Mouse (Mus musculus): ENCODE measurements around the gene Slc22a18.
A peak's percentile ranks its signal among the peaks of the same experiment; 100 is the strongest.

The Slc22a18 gene

DNA sequence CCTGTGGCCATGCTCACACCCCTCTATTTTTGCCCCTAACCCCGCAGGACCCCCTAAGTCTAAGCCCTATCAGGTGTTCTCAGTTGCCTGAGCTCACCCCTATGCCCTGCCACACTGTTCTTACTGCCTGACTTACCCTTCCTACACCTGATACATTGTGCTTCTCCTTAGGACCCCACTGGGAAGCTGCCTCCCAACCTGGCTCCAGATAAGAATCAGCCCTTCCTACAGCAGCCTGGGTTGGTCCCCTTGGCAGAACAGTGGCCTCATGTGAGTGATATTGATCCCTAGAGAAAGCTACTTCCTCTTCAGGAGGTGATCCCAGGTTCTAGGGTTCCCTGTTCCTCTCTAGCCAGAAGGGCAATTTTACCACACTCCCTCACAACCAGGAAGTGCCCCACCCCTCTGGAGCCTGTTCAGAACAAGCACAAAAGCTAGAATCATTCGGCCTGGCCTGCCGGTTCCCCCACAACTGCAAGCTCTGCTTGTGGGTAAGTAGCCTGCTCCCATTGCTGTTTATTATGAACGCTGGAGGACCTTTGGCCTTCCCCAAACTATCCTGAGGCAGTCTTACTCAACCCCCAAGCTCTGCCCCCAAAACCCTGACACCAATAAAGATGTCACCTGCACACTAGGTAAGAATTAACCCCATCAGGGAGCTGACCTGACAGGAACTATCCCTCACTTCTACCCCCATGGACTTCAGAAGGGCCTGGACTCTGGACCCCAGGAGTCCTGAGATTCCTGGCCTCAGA, at the start of gene Slc22a18:
TSS of gene Slc22a18 (plus strand) at position 390 of the 755 bp plus-strand sequence.
- DNase-seq (ENCODE audit: low spot score in 2 of 2), result peak; percentile 50 to 60

DNA sequence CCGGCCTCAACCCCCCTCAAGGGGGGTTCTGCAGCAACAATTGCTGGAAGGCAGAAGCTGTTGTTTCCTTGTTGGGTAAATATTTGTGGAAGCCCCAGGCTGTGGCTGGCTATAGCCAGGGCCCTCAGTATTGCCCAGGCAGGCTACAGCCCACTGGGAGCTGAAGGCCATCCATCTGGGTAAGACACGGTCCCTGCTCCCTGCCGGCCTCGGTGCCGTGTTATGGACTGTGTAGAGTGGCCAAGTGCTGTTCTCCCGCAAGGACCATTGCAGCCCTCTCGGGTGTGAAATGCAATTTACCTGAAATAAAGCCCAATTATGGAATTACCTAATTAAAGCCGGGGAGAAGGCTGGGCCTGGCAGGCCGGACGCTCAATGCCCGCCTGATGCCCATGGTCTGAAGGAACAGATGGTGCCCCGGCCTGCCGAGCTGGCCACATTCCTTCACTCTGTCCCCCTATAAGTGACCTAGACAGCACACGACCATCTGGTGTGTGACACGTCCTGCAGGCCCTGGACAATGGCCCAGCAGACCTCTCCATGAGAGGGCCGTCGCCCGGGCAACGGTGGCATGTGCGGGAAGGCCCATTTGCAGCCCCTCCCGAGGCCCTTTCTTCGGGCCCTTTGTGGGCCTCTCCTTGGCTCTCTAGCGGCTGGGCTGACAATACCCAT, 45.3 kb upstream of the Slc22a18 start:
- DNase-seq (ENCODE audit: low spot score in 2 of 2), result no peak

DNA sequence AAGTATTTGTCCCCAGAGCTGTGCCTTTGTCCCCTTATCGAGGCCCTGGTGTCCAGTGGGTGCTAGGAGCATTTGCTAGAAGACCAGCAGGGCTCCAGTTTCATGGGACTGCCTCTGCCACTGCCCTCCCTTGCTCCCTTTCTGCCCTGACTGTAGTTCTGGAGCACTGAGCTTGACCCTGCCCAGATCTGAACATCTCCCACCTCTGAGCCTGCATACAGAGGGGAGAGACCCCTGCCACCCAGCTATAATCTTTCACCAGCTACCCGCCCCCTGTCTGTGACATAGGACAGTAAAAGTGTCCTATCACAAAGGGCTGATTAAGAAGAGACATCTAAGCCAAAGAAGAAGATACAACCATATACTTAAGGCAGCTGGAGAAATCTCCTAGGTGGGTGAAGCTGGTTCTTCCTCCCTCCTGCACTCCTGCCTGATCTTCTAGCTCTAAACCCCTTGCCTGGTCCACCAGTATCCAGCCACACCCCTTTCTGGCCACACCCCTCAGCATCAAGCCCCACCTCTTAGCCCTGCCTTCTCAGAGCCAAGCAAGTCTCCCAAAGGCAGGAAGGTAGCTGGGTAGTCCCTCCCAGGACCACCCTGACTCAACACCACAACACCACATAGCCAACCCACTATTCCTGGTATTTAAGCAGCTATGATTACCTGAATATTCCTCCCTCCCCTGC, 44.6 kb upstream of the Slc22a18 start:
- DNase-seq (ENCODE audit: low spot score in 2 of 2), result no peak

DNA sequence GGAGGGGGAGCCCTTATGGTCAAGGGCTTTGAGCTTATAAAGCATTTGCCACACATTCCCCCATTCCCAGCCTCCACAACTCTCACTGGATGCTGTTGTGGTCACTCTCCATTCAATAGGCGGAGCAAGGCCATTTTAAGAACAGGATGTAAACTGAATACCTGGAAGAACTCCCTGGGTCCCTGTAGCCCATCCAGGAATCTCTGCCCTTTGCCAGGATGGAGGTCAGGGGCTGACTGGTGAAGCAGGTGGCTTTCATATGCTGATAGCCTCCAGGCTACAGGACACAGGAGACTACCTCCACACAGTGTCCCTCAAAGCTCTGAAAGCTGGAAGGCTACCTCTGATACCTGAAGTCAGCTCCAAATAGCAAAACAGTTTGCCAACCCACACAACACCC, 40.9 kb upstream of the Slc22a18 start:
- peak; percentile 39 to 44 for DNase-seq (ENCODE audit: low spot score in 2 of 2)

DNA sequence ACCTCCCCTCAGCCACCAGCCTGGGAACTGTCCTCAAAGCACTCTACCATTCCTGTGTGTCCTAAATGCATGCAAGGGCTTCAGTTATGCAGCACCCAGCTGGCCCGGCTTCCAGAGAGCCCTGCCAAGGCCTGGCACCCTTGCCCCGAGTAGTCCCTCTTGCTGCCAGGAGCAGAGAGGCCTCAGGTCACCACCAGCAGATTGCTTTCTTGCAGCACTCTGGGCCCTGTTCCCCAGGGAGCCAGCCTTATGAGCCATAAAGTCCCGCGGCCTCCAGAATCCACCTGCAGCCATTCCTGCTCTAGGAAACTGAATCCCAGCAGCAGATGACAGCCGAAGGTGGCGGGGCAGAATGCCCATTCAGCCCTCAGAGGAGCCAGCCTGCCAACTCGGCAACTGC, 40.2 kb upstream of the Slc22a18 start:
- peak; percentile 70 to 72 for DNase-seq (ENCODE audit: low spot score in 2 of 2)

DNA sequence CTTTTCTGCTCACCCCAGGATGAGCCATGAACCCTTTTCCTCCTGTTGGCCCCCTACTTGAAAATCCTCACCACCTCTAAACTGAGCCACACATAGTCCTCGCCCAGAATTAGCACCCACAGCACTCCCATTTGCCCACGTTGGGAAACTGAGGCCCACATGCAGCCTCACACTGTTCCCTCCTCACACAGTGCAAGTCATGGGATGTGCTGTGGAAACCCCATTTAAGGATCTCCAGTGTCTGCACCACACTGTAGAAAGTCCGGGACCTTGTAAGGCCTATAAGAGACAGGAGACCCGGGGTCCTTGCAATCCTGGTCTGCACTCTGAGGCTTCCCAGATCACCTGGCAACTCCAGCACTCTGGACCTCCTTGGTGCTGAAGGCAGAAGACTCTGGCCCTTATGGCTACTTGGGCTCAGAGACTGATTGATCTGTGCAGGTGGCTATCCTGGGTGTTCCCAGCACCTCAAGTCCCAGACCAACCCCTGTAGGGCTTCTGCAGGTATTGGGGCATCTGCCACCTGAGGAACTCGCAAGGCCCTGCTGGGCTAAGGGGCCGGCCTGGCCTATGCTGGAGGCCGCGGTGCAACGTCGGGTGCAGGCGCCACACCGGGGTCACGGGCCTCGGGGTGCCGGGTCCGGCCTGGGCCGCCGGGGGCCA, 36.2 kb upstream of the Slc22a18 start:
- DNase-seq (ENCODE audit: low spot score in 2 of 2), result no peak

DNA sequence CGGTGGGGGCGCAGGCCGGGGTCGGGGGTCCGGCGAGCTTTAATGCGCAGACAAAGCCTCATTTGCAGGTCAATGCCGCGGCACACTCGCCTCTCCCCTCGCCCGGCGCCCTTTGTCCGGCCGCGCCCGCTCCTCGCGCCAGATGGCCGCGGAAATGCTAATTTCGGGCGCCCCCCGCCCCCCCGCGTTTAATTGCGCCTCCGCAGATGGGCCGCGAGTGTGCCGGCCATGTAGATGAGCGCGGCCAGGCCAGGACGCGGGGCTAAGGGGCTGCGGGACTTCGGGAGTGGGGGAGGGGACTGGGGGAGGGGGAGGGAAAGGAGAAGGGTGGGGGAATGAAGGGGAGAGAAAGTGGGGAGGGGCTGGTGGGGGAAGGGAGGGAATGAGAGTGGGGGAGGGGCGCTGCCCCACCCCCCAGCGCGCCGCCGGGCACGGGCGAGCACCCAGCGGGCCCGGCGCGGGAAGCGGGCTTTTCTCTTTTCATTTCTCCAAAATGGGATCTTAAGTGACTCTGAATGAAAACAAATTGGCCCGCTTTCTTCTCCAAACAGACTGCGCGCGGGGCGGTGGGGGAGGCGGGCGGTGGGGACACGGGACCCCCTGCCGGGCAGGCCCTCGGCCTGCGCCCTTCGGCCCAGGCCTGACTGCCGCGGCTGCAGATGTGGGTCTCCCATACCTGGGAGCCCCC, 35.5 kb upstream of the Slc22a18 start:
- no peak for DNase-seq (ENCODE audit: low spot score in 2 of 2)

DNA sequence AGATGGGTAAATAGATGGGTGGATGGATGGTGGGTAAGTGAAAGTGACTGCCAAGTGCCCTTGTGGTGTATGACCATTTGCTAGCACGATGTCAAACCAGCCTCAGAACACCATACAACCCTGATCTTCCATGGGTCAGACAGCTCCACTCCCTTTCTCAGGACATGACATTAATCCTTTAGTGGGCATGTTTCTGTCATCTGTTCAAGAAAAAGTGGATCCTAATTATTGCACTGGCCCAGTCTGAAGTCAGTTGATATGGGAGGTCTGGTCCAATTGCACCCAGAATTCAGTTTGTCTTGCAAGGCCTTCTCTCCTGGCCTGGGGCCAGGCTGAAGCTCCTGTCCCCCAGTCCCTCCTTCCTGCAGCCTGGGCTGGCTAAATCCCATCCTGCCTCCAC, 34.6 kb upstream of the Slc22a18 start:
- no peak for DNase-seq (ENCODE audit: low spot score in 2 of 2)

DNA sequence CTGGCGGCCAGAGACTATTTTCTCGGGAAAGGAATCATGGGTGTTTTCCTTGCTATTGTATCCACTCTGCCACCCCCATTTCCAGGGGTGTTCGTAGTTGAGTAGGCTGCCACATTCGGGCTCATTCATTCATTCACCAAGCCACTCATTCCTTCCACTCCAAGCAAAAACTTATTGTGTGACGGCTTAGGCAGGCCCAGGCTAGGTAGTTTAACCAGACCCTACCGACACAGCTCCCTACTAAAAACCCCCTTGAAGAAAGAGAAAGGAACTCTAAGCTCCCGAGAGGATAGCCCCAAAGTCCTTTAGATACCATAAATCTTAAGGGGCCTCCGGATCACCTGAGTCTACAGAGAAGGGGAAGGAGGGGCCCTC, 29.0 kb upstream of the Slc22a18 start:
- DNase-seq (ENCODE audit: low spot score in 2 of 2), result no peak

DNA sequence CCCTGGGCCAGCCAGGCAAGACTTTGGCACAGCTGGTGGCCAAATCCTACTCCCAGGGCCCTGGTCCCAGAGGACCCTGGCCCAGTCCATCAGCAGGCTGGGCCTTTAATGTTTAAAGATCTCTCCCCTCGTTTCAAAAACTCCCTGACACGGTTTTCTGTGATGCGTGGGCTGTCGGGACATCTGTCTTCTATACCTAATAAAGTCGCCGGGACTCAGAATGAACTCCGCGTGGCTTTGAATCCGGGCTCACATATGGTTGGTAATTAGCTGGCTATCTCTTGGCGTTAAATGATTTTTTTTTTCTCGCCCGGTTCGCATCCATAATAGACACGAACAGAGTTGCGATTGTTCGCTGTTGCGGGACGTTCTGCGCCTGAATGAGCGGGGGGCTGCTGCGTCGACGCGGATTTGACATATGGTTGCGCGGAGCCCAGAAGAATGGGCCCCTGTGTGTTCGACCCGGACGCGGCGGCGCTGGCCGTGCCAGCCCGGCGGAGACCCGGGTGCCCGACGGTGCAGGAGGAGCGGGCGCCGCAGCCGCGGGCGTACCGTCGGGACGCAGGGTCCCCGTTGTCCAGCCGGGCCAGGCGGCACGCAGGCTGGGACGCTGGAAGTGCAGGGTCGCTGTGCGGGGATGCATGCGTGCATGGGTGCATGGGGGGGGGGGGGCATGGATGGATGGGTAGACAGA, 28.4 kb upstream of the Slc22a18 start:
- no peak for DNase-seq (ENCODE audit: low spot score in 2 of 2)

DNA sequence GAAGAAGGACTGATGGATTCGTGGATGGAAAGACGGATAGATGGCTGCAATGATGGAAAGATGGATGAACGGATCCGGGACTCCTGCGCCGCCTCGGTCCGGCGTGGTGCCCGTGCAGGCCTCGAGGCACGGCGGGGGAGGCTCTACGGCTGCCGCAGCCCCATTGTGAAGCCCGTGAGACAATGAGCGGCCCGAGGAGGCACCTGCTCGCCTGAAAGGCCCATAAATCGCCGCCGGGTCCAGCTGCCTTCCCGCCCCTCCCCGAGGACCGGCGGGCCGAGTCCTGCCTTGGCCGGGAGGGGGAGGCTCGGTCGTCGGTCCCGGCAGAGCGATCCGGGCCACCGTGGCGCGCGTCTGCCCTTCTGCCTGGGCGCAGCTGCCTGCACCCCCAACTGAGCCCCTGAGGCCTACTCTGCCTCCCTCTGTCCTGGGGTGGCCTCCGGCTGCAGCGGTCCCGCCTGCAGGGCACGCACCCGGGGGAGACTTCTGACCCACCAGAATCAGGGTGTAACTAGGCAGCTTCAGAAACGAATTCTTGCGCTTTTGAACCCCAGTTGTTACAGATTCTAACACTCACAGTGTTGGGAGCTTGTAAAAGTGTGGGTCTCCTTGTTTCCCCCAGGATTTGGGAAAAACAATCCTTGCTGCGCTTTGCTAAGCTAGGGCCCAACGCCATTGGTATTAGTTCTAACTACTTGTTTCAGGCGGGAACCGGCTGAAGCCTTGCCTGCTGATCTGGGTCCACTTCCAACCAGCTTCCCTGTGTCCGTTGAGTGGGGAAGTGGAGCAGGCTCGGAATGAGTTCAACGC, 27.7 kb upstream of the Slc22a18 start:
- DNase-seq (ENCODE audit: low spot score in 2 of 2), result no peak

DNA sequence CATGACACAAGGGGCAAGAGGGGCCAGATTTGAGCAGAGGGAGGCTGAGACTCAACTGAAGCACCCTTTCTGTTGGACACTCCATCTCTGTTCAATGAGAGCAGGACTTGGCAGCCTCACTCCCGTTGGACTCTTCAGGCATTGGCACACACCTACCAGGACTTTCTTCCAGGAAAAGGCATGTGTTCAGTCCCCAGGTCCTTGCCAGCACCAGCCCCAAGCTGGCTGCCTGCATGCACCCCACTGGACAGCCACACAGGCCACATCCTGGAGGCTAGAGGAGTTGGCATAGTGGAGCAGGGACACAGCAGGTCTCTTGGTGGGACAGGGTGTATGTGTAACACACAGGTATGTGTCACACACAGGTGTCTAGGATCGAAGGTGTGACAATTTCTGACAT, 26.4 kb upstream of the Slc22a18 start:
- DNase-seq (ENCODE audit: low spot score in 2 of 2), result no peak

DNA sequence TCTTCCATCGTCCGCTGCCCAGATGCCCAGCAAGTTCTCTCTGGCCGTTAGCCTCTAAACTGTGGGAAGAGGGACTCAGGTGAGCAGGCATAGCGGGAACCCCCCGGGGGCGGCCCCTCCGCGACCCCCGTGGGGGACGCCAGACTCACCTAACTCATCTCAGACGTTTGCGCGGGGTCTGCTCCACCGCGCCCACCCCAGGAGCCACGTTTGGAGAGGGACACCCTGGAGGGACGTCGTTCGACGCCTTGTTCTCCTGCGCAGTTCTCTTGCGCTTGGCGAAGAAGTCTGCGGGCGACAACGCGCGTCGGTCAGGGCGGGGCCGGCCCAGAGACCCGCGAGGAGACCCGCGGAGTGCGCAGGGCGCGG, 14.6 kb upstream of the Slc22a18 start:
- no peak for DNase-seq (ENCODE audit: low spot score in 2 of 2)

DNA sequence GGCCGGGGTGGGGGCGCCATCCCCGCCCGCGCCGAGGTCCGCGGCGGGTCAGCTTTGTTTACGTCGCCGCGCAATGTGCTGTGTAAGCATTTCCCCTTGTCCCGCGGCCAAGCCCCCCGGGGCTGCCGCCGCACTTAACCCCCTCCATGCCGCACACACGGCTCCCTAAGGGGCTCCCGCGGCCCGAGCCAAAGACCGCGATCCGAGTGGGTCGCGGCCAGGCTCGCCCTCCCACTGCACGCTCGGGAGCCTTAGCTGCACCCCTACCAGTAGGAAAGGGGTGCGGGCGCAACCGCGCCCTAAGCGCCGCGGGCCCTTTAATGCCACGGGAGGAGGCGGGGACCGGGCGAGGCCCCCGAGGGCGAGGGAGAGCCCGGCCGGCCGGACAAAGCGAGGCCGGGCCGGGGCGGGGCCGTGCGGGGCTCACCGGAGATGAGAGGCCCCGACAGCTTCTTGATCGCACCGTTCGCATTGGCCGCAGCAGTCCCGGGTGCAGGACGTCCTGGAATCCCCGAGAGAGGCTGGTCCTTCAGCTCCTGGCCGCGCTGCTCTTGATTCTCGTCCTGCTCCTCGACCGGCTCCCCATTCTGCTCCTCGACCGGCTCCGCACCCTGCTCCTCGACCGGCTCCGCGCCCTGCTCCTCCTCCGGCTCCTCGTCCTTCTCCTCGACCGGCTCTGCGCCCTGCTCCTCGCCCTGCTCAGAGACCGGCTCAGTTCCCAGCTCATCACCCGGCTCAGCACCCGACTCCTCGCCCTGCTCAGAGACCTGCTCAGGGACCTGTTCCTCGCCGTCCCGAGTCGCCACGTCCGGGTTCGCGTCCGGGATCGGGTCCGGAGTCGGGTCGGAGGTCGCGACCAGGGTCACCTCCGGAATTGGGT, 14.0 kb upstream of the Slc22a18 start:
- peak; percentile 57 to 72 for DNase-seq (ENCODE audit: low spot score in 2 of 2)

DNA sequence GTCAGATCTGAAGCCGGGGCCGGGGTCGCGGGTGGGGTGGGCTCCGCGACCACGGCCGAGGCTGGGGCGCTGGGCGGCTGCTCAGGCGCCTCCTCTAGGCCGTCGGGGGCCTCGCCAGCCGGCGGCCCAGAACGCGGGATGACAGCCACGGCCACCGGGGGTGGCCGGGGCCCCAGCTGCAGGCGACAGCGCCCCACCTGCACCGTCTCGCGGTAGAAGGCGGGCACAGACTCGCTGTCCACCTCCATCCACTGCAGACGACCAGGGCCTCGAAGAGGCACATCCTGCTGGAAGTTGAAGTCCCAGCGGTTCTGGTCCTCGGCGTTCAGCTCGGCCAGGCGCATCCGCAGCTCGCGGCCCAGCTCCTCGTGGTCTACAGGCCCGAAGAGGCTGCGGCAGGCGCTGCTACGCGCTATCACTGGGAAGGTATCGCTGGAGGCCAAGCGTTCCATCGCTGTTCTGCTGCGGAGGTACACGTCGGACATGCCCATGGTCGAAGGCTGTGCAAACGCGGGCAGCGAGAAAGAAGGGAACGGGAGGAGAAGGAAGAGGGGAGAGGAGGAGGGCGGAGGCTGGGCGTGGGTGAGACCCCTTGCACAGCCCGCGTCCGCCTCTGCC, 13.2 kb upstream of the Slc22a18 start:
- DNase-seq (ENCODE audit: low spot score in 2 of 2), result no peak

DNA sequence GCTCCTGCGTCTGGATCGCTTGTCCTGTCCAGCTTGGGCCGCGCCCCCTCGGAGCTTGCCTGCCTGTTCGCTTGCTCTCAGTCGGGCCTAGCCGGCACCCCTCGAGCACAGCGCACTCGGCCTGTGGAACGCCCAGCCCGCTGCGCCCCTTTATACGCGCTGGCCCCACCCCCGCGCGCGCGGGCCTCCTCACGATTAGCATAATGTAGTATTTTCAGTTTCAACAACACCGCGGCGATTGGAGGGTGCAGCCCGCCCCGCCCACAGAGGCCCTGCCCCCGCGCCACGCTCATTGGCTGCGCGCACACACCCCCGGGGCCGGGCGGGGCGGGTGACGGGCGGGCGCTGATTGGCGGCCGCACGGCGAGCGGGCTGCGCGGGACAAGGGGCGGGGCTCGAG, 12.7 kb upstream of the Slc22a18 start, which contains the start of gene Cdkn1c:
TSS of gene Cdkn1c (minus strand) at position 177 of the 400 bp plus-strand sequence.
- DNase-seq (ENCODE audit: low spot score in 2 of 2), result peak; percentile 93

DNA sequence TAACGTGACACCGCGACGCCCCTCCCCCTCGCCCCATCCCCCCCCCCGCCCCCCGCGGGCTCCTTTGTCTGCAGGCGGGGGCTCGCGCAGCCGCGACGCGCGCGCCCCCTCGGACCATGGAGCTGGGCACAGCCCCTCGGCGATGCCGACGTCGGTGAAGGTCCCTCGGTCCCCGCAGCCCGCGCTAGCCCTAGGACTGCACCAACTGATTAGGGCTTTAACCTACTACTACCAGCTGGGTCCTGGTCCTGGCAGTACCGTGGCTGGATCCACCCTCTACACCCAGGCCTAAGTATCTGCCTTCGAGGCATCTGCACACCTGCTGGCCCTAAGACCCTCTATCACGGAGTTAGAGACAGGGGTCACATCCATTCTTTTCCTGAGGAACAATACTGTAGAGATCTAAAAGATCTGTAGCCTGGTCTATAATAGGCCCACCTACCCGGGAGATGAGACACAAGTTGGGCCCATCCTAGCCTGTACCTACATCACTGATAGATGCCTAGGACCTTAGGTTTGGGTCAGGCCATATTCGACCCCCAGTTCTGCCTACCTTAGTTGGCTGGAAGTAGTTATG, 12.2 kb upstream of the Slc22a18 start:
- DNase-seq (ENCODE audit: low spot score in 2 of 2), result peak in 1 of 2 experiments; percentile 49

DNA sequence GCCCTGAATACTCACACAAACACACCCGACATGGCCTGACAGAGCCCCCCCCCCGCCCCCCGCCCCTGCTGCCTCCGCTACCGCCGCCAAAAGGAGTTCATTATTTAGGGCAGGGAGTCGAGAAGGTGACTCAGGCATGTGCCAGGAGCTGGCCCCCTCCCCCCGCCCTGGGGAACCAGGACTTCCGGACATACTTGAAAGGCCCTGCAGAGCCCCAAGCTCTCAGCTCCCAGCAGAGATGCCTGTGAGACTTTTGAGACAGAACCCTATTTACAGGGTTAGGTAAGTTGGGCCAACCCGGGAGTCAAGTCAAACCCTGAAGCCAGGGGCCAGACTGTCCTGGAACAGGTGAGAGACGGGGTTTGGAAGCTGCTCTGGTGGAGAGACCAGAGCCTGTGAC, 11.6 kb upstream of the Slc22a18 start:
- no peak for DNase-seq (ENCODE audit: low spot score in 2 of 2)
